Mouse (Mus musculus) heart, adult 2 months (tissue): ENCODE measurements around the gene Atp6v1b1. TPM values are rescaled to one million over a fixed set of nuclear protein-coding genes. Genes with fewer than 3 reads are reported as not detected.
A peak's percentile ranks its signal among the peaks of the same experiment; 100 is the strongest.

Source experiments
- DNase-seq, 2 experiments: peaks; one replicate each; pipeline ENCODE4 v3.0.0; 2021
- H3K27ac ChIP-seq: fragments of 200-600 bp; 2 replicates; pipeline ENCODE4 v1.8.1; 2022
- H3K27me3 ChIP-seq: fragments of 200-500 bp; 2 replicates; pipeline ENCODE4 v1.6.1; 2012; ENCODE audit warnings: mild to moderate bottlenecking, low read length, inconsistent platforms, mixed read lengths; ENCODE audit not compliant: control insufficient read depth, insufficient read depth
- H3K36me3 ChIP-seq: fragments of 200-500 bp; 2 replicates; pipeline ENCODE4 v1.6.1; 2012; ENCODE audit warnings: low read length, inconsistent platforms; ENCODE audit not compliant: control insufficient read depth, insufficient read depth
- H3K4me1 ChIP-seq: fragments of 200-500 bp; 2 replicates; pipeline ENCODE4 v1.6.1; 2011; ENCODE audit warnings: low read length; ENCODE audit not compliant: control insufficient read depth, insufficient read depth
- H3K4me3 ChIP-seq: fragments of 200-600 bp; 2 replicates; pipeline ENCODE4 v1.8.1; 2022
- H3K79me2 ChIP-seq: fragments of 200-500 bp; replicated peaks from 2 replicates; pipeline ENCODE4 v1.6.1; 2012; ENCODE audit warnings: mild to moderate bottlenecking, inconsistent platforms, low read length, moderate library complexity, mixed read lengths; ENCODE audit not compliant: control insufficient read depth, insufficient read depth
- H3K9ac ChIP-seq: fragments of 200-500 bp; 2 replicates; pipeline ENCODE4 v1.6.1; 2012; ENCODE audit warnings: low read depth, mild to moderate bottlenecking, control low read depth, inconsistent platforms, low read length, mixed read lengths
- CTCF ChIP-seq: fragments of 200-600 bp; IDR thresholded peaks from 2 replicates; pipeline ENCODE4 v1.8.1; 2022; ENCODE audit warnings: antibody characterized with exemption, mild to moderate bottlenecking, moderate library complexity
- EP300 ChIP-seq: fragments of 200-500 bp; IDR thresholded peaks from 2 replicates; pipeline ENCODE4 v1.6.1; 2011; ENCODE audit warnings: low read depth, low read length, control low read depth; ENCODE audit not compliant: insufficient read depth
- POLR2A ChIP-seq: fragments of 200-500 bp; IDR thresholded peaks from 2 replicates; pipeline ENCODE4 v1.6.1; 2011; ENCODE audit warnings: mild to moderate bottlenecking, low read depth, low read length, control low read depth; ENCODE audit not compliant: insufficient read depth
- WGBS: fragments of 180-500 bp; shearing (Covaris S2); methylation state at CpG from one replicate; pipeline ENCODE4 v1.1.7; 2018; 5-methylcytosine and 5-hydroxymethylcytosine counted together
- intact Hi-C: fragments of 180-260 bp; cut with DNase I; formaldehyde crosslinking; loops from one replicate; pipeline ENCODE4 v1.15.1; 2025
- polyA plus RNA-seq: library from polyadenylated mRNA; depleted of rRNA; stranded (reverse); fragments of >200 nt; gene quantifications from 2 replicates; pipeline ENCODE4 v1.2.3, GENCODE M21; 2012
- total RNA-seq, 2 experiments: library from RNA; stranded (reverse); gene quantifications; 2 replicates each; pipeline ENCODE4 v1.2.3; 2021

Atp6v1b1 gene
- total and polyA plus RNA-seq, 3 experiments, result 1.4 TPM; not detected in 2

DNA sequence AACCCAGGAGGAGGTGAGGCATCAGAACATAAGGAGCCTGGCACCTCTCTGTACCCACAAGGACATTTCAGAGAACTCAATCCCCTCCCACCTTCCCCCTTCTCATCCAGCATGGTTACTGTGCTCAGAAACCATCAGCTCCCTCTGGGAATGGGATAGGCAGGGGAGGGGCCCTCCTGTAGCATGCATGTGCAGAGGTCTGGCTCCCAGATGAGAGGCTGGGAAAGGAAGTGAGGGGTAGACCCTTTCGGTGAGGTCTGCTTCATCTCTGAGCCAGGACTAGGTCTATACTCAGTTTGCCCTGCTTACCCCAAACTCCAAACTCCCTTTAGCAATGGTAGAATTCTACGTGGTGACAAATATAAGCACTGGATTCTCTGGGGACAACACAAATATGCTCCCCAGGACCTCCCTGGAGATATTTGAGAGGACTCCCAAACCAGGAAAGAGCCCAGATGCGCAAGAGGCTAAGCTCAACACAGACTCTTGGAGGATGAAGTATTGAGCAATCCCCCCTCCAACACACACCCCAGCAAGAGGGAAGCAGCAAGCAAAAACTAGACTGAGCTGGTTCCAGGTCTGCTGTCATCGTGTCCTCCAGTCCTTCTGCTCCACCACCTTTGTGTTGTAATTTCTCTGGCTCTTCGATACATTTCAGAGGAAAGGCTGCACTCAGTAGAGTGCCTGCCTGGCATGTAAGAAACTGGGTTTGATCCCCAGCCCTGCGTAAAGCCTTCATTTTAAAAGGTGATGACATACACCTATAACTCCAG, 34.9 kb upstream of the Atp6v1b1 start:
- Histone ChIP-seq H3K4me1 (peaks cover 2% of the 10 kb centered on the region), H3K4me3 (no peak overlapping the region), H3K27ac (no peak overlapping the region), H3K36me3 (no peaks in the 10 kb centered on the region), H3K79me2 (no peaks in the 10 kb centered on the region), H3K9ac (no peak overlapping the region), H3K27me3 (peaks cover 38% of the 10 kb centered on the region)
- no peak for DNase-seq
- intact Hi-C loops, result no loop called here
- 7% methylated on average over 6 of the region's 6 CpGs for WGBS
- no peak for TF ChIP-seq POLR2A
- no peak for TF ChIP-seq CTCF
- no peak for TF ChIP-seq EP300

DNA sequence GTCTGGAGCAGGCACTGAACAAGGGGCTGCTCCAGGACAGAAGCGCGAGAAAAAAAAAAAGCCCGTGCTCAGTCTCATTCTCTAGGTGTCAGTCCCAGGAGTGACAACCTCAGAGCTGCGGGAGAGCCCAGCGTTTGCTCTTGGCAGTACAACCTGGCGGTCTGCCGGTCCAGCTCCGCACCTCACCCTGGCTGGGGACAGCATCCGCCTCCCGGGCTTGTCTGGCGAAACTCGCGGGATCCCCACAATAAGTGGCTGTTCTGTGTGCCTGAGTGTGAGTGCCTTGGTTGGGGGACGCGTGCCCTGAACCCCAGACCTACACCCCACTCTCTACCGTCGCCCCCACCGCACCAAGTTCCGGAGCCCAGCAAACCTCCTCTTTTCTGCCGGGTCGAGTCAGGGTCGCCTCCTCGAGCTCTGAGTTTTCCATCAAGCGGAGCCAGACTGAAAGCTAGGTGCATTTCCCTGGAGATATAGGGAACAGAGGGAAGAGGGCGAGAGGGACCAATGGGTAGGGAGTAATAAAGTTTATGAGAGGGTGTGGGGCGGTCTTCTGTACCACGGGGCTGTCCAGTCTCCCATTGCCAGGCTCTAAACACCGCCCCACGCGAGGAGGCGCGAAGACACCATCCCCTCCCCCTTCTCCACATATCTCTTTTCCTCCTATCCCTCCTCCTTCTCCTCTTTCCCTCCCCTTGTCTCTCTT, 32.3 kb upstream of the Atp6v1b1 start:
- Histone ChIP-seq H3K4me3 (peak overlapping the region; percentile 37; the same call in 1 of the 2 replicates), H3K4me1 (peaks cover 2% of the 10 kb centered on the region), H3K27ac (no peak overlapping the region), H3K9ac (no peak overlapping the region), H3K27me3 (peaks cover 44% of the 10 kb centered on the region), H3K79me2 (no peaks in the 10 kb centered on the region), H3K36me3 (no peaks in the 10 kb centered on the region)
- WGBS, result 2% methylated on average over 32 of the region's 32 CpGs
- TF ChIP-seq CTCF (no peak), POLR2A (no peak)
- no peak for DNase-seq
- intact Hi-C loops, result no loop called here

DNA sequence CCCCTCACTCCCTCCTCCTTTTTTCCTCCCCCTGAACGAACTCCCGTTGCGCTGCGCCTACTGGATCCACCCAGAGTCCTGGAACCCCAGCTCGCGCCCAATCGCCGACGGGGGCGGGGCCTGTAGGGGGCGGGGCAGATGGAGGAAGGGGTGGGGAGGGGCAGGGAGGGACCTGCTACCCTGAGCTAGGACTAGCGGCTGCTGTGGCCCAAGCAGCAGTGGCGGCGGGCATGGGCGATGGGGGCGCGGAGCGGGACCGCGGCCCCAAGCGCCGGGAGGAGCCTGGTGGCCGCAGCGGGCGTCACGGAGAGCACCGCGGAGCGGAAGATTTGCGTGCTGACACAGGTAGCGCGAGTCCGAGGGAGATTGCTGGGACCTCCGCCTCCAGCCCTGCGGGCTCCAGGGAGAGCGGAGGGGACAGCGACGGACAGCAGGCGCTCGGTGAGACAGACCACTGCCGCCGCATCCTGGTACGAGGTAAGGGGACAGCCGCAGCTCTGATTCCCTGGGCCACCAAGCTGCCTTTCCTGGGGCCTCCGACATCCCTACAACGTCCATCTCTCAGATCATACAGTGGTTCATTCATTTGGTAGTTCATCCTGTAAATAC, 31.6 kb upstream of the Atp6v1b1 start, which contains the start of gene Vax2:
Gene Vax2, plus strand, starts transcription at position 198 of the 609 bp plus-strand sequence.
- Histone ChIP-seq H3K36me3 (no peaks in the 10 kb centered on the region), H3K79me2 (no peaks in the 10 kb centered on the region), H3K27ac (no peak within 1 kb of the TSS), H3K4me1 (peaks cover 3% of the 10 kb centered on the region), H3K9ac (no peak within 1 kb of the TSS), H3K27me3 (peaks cover 45% of the 10 kb centered on the region), H3K4me3 (peak within 1 kb of the TSS; percentile 37)
- TF ChIP-seq CTCF (no peak), POLR2A (no peak), EP300 (no peak)
- under 1% methylated on average over 44 of the region's 46 CpGs for WGBS
- peak; percentile 63 to 70 for DNase-seq
- intact Hi-C loops, result no loop called here

DNA sequence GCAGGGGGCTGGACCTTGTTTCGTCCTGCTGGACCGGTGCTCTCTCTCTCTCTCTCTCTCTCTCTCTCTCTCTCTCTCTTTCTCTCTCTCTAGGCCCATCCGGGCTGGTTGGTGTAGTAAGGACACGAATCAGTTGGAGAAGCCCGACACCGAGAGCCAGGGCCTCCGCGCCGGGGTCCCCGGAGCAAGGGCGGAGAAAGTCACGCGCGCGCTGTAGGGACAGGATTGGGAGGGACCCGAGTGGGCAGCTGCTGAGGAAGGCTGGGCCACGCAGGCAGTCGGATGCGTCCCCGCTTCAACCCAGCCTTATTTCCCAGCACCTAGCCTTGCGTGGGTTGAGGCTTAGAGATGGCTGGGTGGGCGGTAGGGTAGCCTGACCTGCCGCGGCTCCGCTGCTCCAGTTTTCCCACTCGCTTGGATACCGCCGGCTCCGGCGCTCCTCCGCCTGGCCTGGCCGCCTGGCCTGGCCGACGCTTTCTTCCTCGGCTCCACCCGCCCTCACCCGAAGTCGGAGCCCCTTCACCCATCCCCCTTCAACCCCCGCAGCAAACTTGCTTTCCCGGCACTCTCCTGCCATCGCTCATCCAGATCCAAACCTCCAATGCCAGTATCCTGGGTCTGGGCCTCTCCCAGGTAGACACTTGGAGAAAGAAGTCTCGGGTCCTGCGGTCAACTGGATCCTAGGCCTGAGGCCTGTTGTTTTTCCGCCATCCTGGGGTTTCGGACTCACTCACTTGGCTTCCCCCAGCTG, 30.9 kb upstream of the Atp6v1b1 start:
- Histone ChIP-seq H3K27me3 (peaks cover 47% of the 10 kb centered on the region), H3K36me3 (no peaks in the 10 kb centered on the region), H3K4me3 (peak overlapping the region; percentile 37; the same call in 1 of the 2 replicates), H3K4me1 (peaks cover 3% of the 10 kb centered on the region), H3K79me2 (no peaks in the 10 kb centered on the region), H3K9ac (no peak overlapping the region), H3K27ac (no peak overlapping the region)
- TF ChIP-seq POLR2A (no peak), CTCF (no peak), EP300 (no peak)
- DNase-seq, result no peak
- intact Hi-C loops, result no loop called here
- 8% methylated on average over 45 of the region's 45 CpGs for WGBS

DNA sequence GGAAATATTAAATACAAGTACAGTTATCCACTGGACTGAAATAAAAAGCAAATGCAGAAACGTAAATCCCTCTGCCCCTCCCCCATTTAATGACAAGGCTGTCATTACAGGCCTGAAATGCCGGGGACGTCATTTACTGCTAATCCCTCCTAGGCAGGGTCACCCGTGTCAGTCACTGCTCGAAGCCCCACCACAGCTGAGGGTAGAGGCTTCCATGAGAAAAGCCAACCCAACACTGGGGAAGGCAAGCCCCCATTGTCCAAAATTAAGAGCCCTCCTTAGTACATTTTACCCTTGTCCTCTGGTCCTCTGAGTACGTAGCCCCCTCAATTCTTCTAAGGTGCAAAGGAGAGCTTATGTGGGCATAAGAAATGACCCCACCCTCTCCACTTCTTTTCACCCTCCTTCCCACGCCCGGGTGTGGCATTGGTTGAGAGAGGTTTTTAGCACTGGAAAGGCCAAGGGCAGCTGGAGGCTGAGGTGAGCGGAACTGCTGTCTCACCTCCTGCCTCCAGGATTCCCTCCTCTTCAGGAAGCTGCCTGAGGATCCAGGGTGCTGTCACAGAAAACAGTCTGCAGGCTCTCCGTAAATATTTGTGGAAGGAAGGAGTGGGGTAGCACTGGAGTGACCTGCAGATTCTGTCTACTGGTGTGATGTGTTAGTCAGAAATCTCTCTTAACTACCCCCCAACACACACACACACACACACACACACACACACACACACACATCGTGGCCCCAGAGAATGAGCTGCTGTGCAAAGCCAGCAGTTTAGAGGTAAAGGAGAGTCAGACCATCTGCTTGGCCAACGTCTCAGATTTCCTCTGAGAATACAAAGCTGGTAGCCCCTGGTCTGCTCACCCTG, 29.3 kb upstream of the Atp6v1b1 start:
- intact Hi-C loops, result no loop called here
- H3K27ac ChIP-seq, result no peak overlapping the region

More for the DNA sequence above, 29.3 kb upstream of the Atp6v1b1 start:
- Histone ChIP-seq H3K27me3 (peaks cover 48% of the 10 kb centered on the region), H3K36me3 (no peaks in the 10 kb centered on the region), H3K4me3 (no peak overlapping the region), H3K4me1 (peaks cover 3% of the 10 kb centered on the region), H3K9ac (no peak overlapping the region), H3K79me2 (no peaks in the 10 kb centered on the region)
- 8% methylated on average over 12 of the region's 12 CpGs for WGBS
- no peak for DNase-seq
- TF ChIP-seq CTCF (no peak), POLR2A (no peak), EP300 (no peak)
